Mouse (Mus musculus) ES-Bruce4 (cell line): Measurements from ENCODE around the gene Gm28308. TPM values are rescaled to one million over a fixed set of nuclear protein-coding genes. Genes with fewer than 3 reads are reported as not detected.
A peak's percentile ranks its signal among the peaks of the same experiment; 100 is the strongest.

Experiments
- H3K27ac ChIP-seq: 2 replicates; pipeline ENCODE4 v1.5.1; 2012; ENCODE audit warnings: low read length, inconsistent platforms; ENCODE audit not compliant: insufficient read depth
- H3K27me3 ChIP-seq: 2 replicates; pipeline ENCODE4 v1.6.1; 2012; ENCODE audit warnings: mild to moderate bottlenecking, low read length, inconsistent platforms; ENCODE audit not compliant: control insufficient read depth, poor library complexity, insufficient read depth, severe bottlenecking
- H3K36me3 ChIP-seq: 2 replicates; pipeline ENCODE4 v1.6.1; 2012; ENCODE audit warnings: inconsistent platforms, mild to moderate bottlenecking, low read length, moderate library complexity; ENCODE audit not compliant: control insufficient read depth, poor library complexity, insufficient read depth, severe bottlenecking
- H3K4me1 ChIP-seq: one replicate; pipeline ENCODE4 v1.8.1; 2011; ENCODE audit warnings: low read length; ENCODE audit not compliant: control insufficient read depth, insufficient read depth
- H3K4me3 ChIP-seq: 2 replicates; pipeline ENCODE4 v1.5.1; 2011; ENCODE audit warnings: low read depth, mild to moderate bottlenecking, low read length
- H3K9ac ChIP-seq: 2 replicates; pipeline ENCODE4 v1.6.1; 2012; ENCODE audit warnings: low read depth, mild to moderate bottlenecking, inconsistent platforms; ENCODE audit not compliant: poor library complexity, severe bottlenecking
- H3K9me3 ChIP-seq: replicated peaks from 2 replicates; pipeline ENCODE4 v1.6.1; 2012; ENCODE audit warnings: mild to moderate bottlenecking, low read length, inconsistent platforms; ENCODE audit not compliant: control insufficient read depth, poor library complexity, insufficient read depth, severe bottlenecking
- CTCF ChIP-seq: IDR thresholded peaks from one replicate; pipeline ENCODE4 v1.8.1; 2011; ENCODE audit warnings: low read depth, low read length
- EP300 ChIP-seq: IDR thresholded peaks from 2 replicates; pipeline ENCODE4 v1.6.1; 2011; ENCODE audit warnings: low read depth, low read length; ENCODE audit not compliant: insufficient read depth
- POLR2A ChIP-seq: IDR thresholded peaks from one replicate; pipeline ENCODE4 v1.8.1; 2011; ENCODE audit warnings: low read length; ENCODE audit not compliant: insufficient read depth
- polyA plus RNA-seq: library from polyadenylated mRNA; stranded (reverse); fragments of >200 nt; gene quantifications from 2 replicates; pipeline ENCODE4 v1.2.4, GENCODE M21; 2011; ENCODE audit warnings: low read depth; ENCODE audit not compliant: missing spikeins, insufficient read depth, insufficient read length

The Gm28308 gene
- polyA plus RNA-seq = not detected in 2 replicates

DNA sequence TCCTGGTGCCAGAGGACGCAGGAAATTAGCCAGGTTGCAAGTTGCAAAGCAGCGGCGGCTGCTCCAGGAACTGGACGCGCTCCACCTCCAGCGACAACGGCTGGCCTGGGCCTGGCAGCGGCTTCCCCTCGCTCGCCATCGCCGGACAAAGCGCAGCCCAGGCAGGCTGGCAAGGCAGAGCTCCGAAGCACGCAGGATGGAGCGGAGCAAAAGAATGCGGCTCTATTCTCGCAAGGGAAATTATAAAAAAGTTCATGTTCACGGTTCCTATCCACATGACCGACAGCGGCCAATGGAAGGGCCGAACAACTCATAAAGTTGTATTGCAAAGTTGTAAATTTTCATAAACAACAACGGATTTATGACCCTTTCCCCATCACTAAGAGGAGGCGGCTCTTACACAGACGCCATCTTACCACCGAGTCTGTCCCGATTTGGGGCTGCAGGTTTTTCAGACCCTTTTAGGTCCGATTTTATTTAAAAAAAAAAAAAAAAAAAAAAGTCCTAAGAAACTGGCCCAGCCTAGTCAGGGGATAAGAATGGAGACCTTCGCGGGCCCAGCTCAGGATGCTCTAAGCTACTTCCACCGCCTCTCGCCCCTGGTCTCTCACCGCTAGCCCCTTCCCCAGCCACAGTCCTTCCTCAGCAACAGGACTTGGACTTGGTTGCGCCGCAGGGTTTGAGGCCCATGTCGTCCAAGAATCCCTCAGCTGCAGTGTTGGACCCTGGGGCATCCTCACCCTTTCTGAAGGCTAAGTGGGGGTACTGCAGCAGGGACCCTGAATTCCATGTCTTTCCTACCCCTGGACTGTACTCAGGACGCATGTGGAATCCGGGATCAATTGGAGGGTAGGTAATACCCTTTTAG lies at the start of gene Gm28308, which contains the start of gene Hoxa3:
Gm28308 (minus strand) TSS at position 221 of the 868 bp plus-strand sequence.
Hoxa3 (minus strand) TSS at position 218 of the 868 bp plus-strand sequence.
- no peak within 1 kb of the TSS for H3K27ac ChIP-seq
- no peak for TF ChIP-seq EP300
- TF ChIP-seq POLR2A = no peak
- no peak for TF ChIP-seq CTCF
- 0 out of 2 replicates have a peak within 1 kb of the TSS, but pooled peaks have one; percentile 9 for H3K4me3 ChIP-seq
- no peaks in the 10 kb centered on the region for H3K4me1 ChIP-seq
- no peaks in the 10 kb centered on the region for H3K9me3 ChIP-seq
- H3K27me3 ChIP-seq = peaks cover 49% of the 10 kb centered on the region
- H3K9ac ChIP-seq = no peak within 1 kb of the TSS
- H3K36me3 ChIP-seq = no peaks in the 10 kb centered on the region

GRCm38 (mm10) chr6:52262463-52263320 lies 49.6 kb upstream of the Gm28308 start:
- H3K27ac ChIP-seq = no peak overlapping the region
- H3K9me3 ChIP-seq = no peaks in the 10 kb centered on the region
- no peaks in the 10 kb centered on the region for H3K36me3 ChIP-seq
- TF ChIP-seq POLR2A = no peak
- TF ChIP-seq EP300 = no peak
- no peak overlapping the region for H3K9ac ChIP-seq
- H3K4me3 ChIP-seq = no peak overlapping the region
- H3K4me1 ChIP-seq = no peaks in the 10 kb centered on the region
- peaks cover 61% of the 10 kb centered on the region for H3K27me3 ChIP-seq

GRCm38 (mm10) chr6:52261751-52262462 lies 48.8 kb upstream of the Gm28308 start:
- Histone ChIP-seq H3K27ac (no peak overlapping the region), H3K36me3 (no peaks in the 10 kb centered on the region), H3K27me3 (peaks cover 61% of the 10 kb centered on the region), H3K9me3 (no peaks in the 10 kb centered on the region), H3K4me3 (no peak overlapping the region), H3K9ac (no peak overlapping the region), H3K4me1 (no peaks in the 10 kb centered on the region)
- TF ChIP-seq POLR2A = no peak
- no peak for TF ChIP-seq EP300
- TF ChIP-seq CTCF = no peak

GRCm38 (mm10) chr6:52260654-52261575 lies 47.8 kb upstream of the Gm28308 start, which contains the start of gene Hoxa13:
TSS of gene Hoxa13 (minus strand) at chr6:52260880.
- TF ChIP-seq EP300 = no peak
- H3K4me3 ChIP-seq = peak within 1 kb of the TSS; percentile 88
- peaks cover 54% of the 10 kb centered on the region for H3K27me3 ChIP-seq
- H3K9me3 ChIP-seq = no peaks in the 10 kb centered on the region
- H3K27ac ChIP-seq = no peak within 1 kb of the TSS
- H3K4me1 ChIP-seq = no peaks in the 10 kb centered on the region
- H3K36me3 ChIP-seq = no peaks in the 10 kb centered on the region
- peak within 1 kb of the TSS; percentile 85 for H3K9ac ChIP-seq

GRCm38 (mm10) chr6:52259811-52260261 lies 46.7 kb upstream of the Gm28308 start:
- H3K27me3 ChIP-seq = peaks cover 50% of the 10 kb centered on the region
- H3K36me3 ChIP-seq = no peaks in the 10 kb centered on the region
- H3K4me1 ChIP-seq = no peaks in the 10 kb centered on the region
- H3K9ac ChIP-seq = peak overlapping the region; percentile 85
- no peak for TF ChIP-seq POLR2A
- peak; percentile 2 for TF ChIP-seq CTCF
- TF ChIP-seq EP300 = no peak
- H3K27ac ChIP-seq = no peak overlapping the region
- H3K9me3 ChIP-seq = no peaks in the 10 kb centered on the region
- peak overlapping the region; percentile 76 for H3K4me3 ChIP-seq
